Mouse (Mus musculus): ENCODE results near the gene Olfr1322. TPM values are rescaled to one million over a fixed set of nuclear protein-coding genes. Genes with fewer than 3 reads are reported as not detected.

Gene Olfr1322
- not detected in 2 replicates for polyA plus RNA-seq (2012; ENCODE audit: insufficient read depth, insufficient read length, low replicate concordance, missing spikeins)

GRCm38 (mm10) chrX:49891383-49891782 is at the start of gene Olfr1322:
Gene Olfr1322, minus strand, starts transcription at chrX:49891483.
- no peak within 1 kb of the TSS for H3K27ac ChIP-seq (ENCODE audit: insufficient read depth, low read depth, low read length)

GRCm38 (mm10) chrX:49877651-49878349 is 13.5 kb downstream of the Olfr1322 start:
- Histone ChIP-seq H3K4me3 (ENCODE audit: insufficient read depth, low read depth, low read length) (no peak overlapping the region), H3K27ac (ENCODE audit: insufficient read depth, low read depth, low read length) (no peak overlapping the region), H3K4me1 (ENCODE audit: control insufficient read depth, insufficient read depth, low read length) (no peaks in the 10 kb centered on the region)
- WGBS: 37% methylated on average over 4 of the region's 4 CpGs
- TF ChIP-seq POLR2A (IDR thresholded peaks at IDR 0.05; ENCODE audit: insufficient read depth, low read depth, low read length) (no peak), CTCF (IDR thresholded peaks at IDR 0.05; ENCODE audit: insufficient read depth, low read depth, low read length) (no peak)

More at GRCm38 (mm10) chrX:49891383-49891782, at the start of gene Olfr1322:
- WGBS: 87% methylated on average over 2 of the region's 2 CpGs
- TF ChIP-seq CTCF (IDR thresholded peaks at IDR 0.05; ENCODE audit: insufficient read depth, low read depth, low read length) (no peak), POLR2A (IDR thresholded peaks at IDR 0.05; ENCODE audit: insufficient read depth, low read depth, low read length) (no peak)
- H3K4me3 ChIP-seq (ENCODE audit: insufficient read depth, low read depth, low read length): no peak within 1 kb of the TSS
- H3K4me1 ChIP-seq (ENCODE audit: control insufficient read depth, insufficient read depth, low read length): no peaks in the 10 kb centered on the region

Other genes with a start within 250 kb of the Olfr1322 start
- not detected in 2 replicates for gene Olfr1320, start 219.2 kb downstream of the Olfr1322 start, polyA plus RNA-seq (2012; ENCODE audit: insufficient read depth, insufficient read length, low replicate concordance, missing spikeins)
- gene Olfr1321, start 156.4 kb downstream of the Olfr1322 start, polyA plus RNA-seq (2012; ENCODE audit: insufficient read depth, insufficient read length, low replicate concordance, missing spikeins): not detected in 2 replicates
- gene Igsf1, start 93.7 kb downstream of the Olfr1322 start, polyA plus RNA-seq (2012; ENCODE audit: insufficient read depth, insufficient read length, low replicate concordance, missing spikeins): not detected in 2 replicates
- gene Olfr1323, start 127.9 kb upstream of the Olfr1322 start, polyA plus RNA-seq (2012; ENCODE audit: insufficient read depth, insufficient read length, low replicate concordance, missing spikeins): not detected in 2 replicates